Mouse (Mus musculus) kidney, adult 10 weeks (tissue): ENCODE measurements around the gene Sntn. TPM values are rescaled to one million over a fixed set of nuclear protein-coding genes. Genes with fewer than 3 reads are reported as not detected.

Experiments
- polyA plus RNA-seq: library from polyadenylated mRNA; stranded (reverse); fragments of 350-450 nt; fragmentation: Illumina TruSeq; extraction: RNeasy Lipid Tissue Mini Kit (QIAGEN cat#74804); gene quantifications from one replicate; pipeline ENCODE4 v1.2.3, GENCODE M21; 2014; ENCODE audit warnings: low read depth, low replicate concordance

Sntn gene
- not detected for polyA plus RNA-seq

GRCm38 (mm10) chr14:13670576-13670975 is at the start of gene Sntn:
Gene Sntn, plus strand, starts transcription at chr14:13670876.

Other genes starting within 250 kb of the Sntn start
- not detected for gene Gm281, start 243.6 kb downstream of the Sntn start, polyA plus RNA-seq